Mouse (Mus musculus) v-Abl transformed pro-B cells (cell line): ENCODE measurements at regions not wholly inside any gene's neighbourhood (a gene's known extent, or its start where the extent isn't known, plus 50 kb on each side); places are given as distances from the start of the nearest gene placed in this dataset.

Experiments
- in situ Hi-C, 2 experiments: fragments of 400-800 bp; cut with MboI; formaldehyde crosslinking; loops; one replicate each; pipeline ENCODE4 v1.15.1; 2025; ENCODE audit not compliant: unreplicated experiment in 2 of 2

GRCm38 (mm10) chrX:163812431-163812830, 51.3 kb upstream of the Rnf138rt1 start:
- in situ Hi-C loops, result loop anchor here (25.0 kb wide), 2 partner anchors 625 to 650 kb away; no protein-coding TSS in a partner anchor

GRCm38 (mm10) chrX:163814806-163815205, 53.7 kb upstream of the Rnf138rt1 start:
- in situ Hi-C loops, result loop anchor here (25.0 kb wide), 2 partner anchors 628 to 653 kb away; no protein-coding TSS in a partner anchor

GRCm38 (mm10) chrX:163822298-163822697, 61.2 kb upstream of the Rnf138rt1 start:
- in situ Hi-C loops, result loop anchor here (10.0 to 25.0 kb wide), 3 partner anchors 243 to 660 kb away; no protein-coding TSS in a partner anchor

DNA sequence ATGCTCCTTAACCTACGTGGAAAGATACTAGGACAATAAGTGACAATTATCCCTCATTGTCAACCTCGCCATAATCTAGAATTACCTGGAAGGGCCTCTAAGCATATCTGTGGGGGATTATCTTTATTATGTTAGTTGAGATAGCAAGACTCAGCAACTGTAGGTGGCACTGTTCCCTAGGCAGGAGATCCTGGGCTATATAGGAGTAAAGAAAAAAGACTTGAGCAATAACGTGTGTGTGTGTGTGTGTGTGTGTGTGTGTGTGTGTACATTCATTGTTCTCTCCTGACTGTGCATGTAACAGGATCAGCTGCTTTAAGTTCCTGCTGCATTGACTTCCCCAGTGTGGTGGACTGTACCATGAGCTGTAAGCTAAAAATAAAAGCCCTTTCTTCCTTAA, 66.3 kb upstream of the Rnf138rt1 start:
- in situ Hi-C loops, result loop anchor here (5.0 to 10.0 kb wide), 3 partner anchors 80 to 237 kb away; partner anchors contain the start of gene Ap1s2 (in 1 of the 2)

GRCm38 (mm10) chrX:163845408-163845807, 63.4 kb upstream of the Ap1s2 start:
- in situ Hi-C loops, result no loop called here

DNA sequence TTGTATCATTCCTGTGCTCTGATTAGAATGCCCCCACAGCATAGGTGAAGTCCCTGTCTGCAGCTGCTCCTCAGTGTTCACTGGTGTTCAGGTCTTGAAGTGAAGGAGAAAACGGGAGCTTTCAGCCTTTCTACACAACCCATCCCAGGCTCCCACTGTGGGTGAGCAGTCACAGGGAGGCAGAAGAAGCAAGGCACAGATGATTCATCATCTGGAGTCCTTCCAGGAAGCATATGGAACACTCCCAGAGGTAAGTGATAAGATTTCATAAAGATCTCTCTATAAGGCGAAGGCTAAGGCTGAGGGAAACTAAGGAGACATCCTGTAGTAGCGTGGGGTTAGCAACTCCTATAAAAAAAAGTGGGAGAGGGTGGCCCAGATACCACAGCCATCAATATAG, 61.9 kb upstream of the Ap1s2 start:
- in situ Hi-C loops, result no loop called here

DNA sequence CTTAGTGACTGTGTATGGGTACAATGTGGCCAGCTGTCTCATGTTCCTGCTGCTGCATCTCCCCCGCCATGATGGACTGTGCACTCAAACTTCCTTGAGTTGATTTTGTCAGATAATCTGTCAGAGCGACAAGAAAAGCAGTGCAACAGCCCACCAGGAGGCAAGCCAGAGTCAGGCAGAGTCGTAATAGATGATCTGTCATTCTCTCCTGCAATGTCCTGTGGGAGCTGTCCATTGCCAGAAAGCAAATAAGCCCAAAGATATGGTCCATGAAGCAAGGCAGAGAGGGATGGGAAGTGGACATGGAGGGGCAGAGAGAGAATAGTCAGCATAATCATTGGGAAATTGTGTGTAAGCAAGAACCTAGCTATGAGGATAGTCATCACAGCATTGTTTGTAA, 61.2 kb upstream of the Ap1s2 start:
- in situ Hi-C loops, result no loop called here

DNA sequence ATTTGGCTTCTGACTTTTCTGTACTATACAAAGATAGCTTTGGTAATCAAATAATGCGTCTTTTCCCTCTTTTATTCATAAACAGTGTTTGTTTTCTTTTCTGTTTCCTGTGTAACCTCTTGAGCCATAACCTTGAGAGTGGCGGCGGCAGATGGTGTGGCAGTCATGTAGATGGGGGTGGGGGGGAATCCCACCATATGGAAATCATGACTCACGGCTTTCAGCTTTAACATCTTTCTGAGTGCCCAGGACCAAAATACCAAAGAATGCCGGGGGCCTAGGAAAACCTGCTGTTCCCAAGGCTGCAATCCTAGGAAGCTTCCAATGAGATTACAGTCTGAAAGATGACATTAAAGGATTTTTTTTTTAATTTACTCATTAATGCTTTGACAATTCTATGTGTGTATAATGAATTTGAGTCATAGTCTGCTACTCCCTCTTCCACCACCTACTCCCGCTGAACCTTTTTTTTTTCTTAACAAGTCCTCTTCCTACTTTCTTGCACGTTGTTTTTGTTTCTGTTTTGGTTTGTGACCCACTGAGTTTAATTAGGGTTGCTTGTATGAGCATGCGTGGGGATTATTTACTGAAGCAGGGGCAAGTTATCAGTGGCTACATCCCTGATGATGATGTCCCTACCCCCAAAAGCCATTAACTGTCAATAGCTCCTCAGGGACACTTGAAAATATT, 60.2 kb upstream of the Ap1s2 start:
- in situ Hi-C loops, result no loop called here

- in situ Hi-C loops, result no loop called here
These were observed 57.8 kb upstream of the Ap1s2 start for GRCm38 (mm10) chrX:163850915-163851599.

DNA sequence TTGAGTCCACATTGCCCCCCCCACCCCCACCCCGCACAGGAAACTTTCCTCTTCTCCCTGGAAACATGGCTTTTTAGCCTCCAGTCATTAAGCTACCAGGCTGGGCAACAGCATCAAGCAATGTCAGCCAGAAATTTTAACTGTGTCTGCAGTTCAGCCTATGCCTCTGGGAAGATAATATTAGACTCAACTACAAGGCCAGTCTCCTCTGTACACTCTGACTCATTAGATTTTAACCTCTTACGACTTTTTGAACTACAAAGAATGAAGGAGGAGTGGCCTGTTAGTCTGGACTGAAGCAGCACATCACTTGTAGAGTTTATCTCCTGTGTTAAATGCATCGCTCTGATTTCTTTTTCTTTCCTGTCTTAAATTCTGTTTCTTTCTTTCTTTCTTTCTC, 50.3 kb upstream of the Ap1s2 start:
- in situ Hi-C loops, result no loop called here
